Mouse (Mus musculus) testis, adult 2 months (tissue): ENCODE measurements around the gene Zmym5. TPM values are rescaled to one million over a fixed set of nuclear protein-coding genes. Genes with fewer than 3 reads are reported as not detected.
"Not testable (repeated sequence)": the region's sequence is repeated elsewhere in the genome, so short reads cannot be mapped to it uniquely, and the experiment has no call there.

Experiments used
- H3K27ac ChIP-seq: fragments of 200-500 bp; 2 replicates; pipeline ENCODE4 v1.5.1; 2012; ENCODE audit warnings: low read depth, low read length; ENCODE audit not compliant: control insufficient read depth, insufficient read depth
- H3K27me3 ChIP-seq: fragments of 200-500 bp; 2 replicates; pipeline ENCODE4 v1.6.1; 2012; ENCODE audit warnings: mild to moderate bottlenecking, low read length, moderate library complexity; ENCODE audit not compliant: control insufficient read depth, insufficient read depth
- H3K36me3 ChIP-seq: fragments of 200-500 bp; 2 replicates; pipeline ENCODE4 v1.6.1; 2012; ENCODE audit warnings: mild to moderate bottlenecking, low read length; ENCODE audit not compliant: control insufficient read depth, insufficient read depth
- H3K4me1 ChIP-seq: fragments of 200-500 bp; 2 replicates; pipeline ENCODE4 v1.6.1; 2012; ENCODE audit warnings: low read length; ENCODE audit not compliant: control insufficient read depth, insufficient read depth
- H3K4me3 ChIP-seq: fragments of 200-500 bp; 2 replicates; pipeline ENCODE4 v1.5.1; 2012; ENCODE audit warnings: low read depth, mild to moderate bottlenecking, low read length, moderate library complexity, mixed read lengths; ENCODE audit not compliant: control insufficient read depth
- CTCF ChIP-seq: fragments of 200-500 bp; IDR thresholded peaks from 2 replicates; pipeline ENCODE4 v1.5.1; 2012; ENCODE audit warnings: low read depth, mild to moderate bottlenecking, inconsistent platforms, low read length, moderate library complexity; ENCODE audit not compliant: control insufficient read depth, insufficient read depth, insufficient replicate concordance
- POLR2A ChIP-seq: fragments of 200-500 bp; IDR thresholded peaks from 2 replicates; pipeline ENCODE4 v1.6.1; 2012; ENCODE audit warnings: low read depth, mild to moderate bottlenecking, inconsistent platforms, low read length, moderate library complexity; ENCODE audit not compliant: control insufficient read depth
- polyA plus RNA-seq: library from polyadenylated mRNA; depleted of rRNA; stranded (reverse); fragments of >200 nt; gene quantifications from 2 replicates; pipeline ENCODE4 v1.2.3, GENCODE M21; 2012

Gene Zmym5
- polyA plus RNA-seq, 1 experiment, result 7.9 TPM

DNA sequence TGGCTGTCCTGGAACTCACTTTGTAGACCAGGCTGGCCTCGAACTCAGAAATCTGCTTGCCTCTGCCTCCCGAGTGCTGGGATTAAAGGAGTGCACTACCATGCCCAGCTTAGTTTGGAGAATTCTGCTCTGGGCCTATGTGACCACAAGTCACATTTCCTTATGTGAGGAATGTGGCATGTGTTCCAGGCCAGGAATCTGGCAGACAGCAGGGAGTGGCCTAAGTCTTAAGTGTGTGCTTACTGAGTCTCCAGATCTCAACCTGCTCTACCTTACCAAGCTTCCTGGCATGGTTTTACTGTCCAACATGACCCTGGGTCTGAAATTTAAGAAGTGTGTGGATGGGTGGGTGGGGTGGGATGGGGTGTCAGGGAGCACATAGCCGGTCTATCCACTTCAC is 20.6 kb upstream of the Zmym5 start:
- Histone ChIP-seq H3K27me3 (no peaks in the 10 kb centered on the region), H3K36me3 (no peaks in the 10 kb centered on the region), H3K27ac (no peak overlapping the region), H3K4me3 (peak overlapping the region; percentile 74), H3K4me1 (no peaks in the 10 kb centered on the region)
- no peak for TF ChIP-seq POLR2A
- no peak for TF ChIP-seq CTCF

DNA sequence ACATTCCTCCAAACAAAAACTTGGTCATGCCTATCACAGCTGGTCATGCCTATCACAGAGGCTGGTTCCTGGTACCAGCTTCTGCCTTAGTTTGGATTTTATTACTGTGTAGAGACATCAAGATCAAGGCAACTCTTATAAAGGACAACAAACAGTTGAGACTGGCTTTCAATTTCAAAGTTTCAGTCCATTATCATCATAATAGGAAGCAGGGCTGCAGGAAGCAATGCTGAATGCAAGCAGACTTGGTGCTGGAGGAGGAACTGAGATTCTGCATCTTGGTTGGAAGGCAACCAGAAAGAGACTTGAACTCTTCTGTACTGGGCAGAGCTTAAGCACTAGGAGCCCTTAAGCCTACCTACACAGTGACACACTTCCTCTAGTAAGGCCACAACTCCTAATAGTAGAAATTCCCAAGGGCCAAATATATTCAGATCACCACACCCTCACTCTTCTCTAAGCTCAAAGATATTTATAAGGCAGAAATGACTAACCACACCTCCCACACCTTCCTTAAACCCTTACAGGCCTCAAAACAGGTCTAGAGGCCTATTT is 19.1 kb upstream of the Zmym5 start:
- Histone ChIP-seq H3K4me3 (no peak overlapping the region), H3K4me1 (no peaks in the 10 kb centered on the region), H3K36me3 (no peaks in the 10 kb centered on the region), H3K27ac (no peak overlapping the region), H3K27me3 (no peaks in the 10 kb centered on the region)
- TF ChIP-seq POLR2A (no peak), CTCF (no peak)

DNA sequence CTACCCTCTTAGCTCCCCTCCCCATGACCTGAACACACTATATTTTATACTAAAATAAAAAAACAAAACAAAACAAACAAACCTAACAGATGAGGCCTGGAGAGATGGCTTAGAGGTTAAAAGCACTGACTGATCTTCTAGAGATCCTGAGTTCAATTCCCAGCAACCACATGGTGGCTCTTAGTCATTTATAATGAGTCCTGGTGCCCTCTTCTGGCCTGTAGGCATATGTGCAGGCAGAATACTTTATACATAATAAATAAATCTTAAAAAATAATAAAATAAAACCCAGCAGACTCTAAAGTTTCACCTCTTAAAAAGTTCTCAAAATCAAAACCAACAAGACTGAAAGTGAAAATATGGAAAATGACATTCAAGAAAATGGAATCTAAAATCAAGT is 13.0 kb upstream of the Zmym5 start:
- no peak overlapping the region for H3K4me3 ChIP-seq
- no peaks in the 10 kb centered on the region for H3K27me3 ChIP-seq
- no peaks in the 10 kb centered on the region for H3K36me3 ChIP-seq
- no peaks in the 10 kb centered on the region for H3K4me1 ChIP-seq
- TF ChIP-seq POLR2A, result no peak
- TF ChIP-seq CTCF, result no peak
- no peak overlapping the region for H3K27ac ChIP-seq

DNA sequence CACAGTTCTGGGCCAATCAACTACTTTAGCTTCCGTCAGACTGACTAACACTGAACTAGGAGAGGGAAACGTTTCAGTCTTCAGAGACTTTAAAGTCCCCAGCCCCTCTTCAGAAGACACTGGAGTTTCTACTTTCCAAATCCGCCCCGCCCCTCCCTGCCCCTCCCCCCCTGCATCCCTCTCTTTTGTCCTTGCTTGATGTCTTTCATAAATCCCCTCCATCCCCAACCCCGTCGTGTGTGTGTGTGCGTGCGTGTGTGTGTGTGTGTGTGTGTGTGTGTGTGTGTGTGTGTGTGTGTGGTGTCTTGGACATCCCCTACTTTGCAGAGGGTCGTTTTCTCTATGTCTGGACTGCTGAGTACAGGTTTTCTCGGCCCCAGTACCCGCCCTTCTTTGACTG is 6.1 kb upstream of the Zmym5 start:
- no peaks in the 10 kb centered on the region for H3K36me3 ChIP-seq
- no peak for TF ChIP-seq CTCF
- TF ChIP-seq POLR2A, result no peak
- peaks cover 5% of the 10 kb centered on the region for H3K4me1 ChIP-seq
- H3K4me3 ChIP-seq, result no peak overlapping the region
- no peaks in the 10 kb centered on the region for H3K27me3 ChIP-seq
- H3K27ac ChIP-seq, result no peak overlapping the region

DNA sequence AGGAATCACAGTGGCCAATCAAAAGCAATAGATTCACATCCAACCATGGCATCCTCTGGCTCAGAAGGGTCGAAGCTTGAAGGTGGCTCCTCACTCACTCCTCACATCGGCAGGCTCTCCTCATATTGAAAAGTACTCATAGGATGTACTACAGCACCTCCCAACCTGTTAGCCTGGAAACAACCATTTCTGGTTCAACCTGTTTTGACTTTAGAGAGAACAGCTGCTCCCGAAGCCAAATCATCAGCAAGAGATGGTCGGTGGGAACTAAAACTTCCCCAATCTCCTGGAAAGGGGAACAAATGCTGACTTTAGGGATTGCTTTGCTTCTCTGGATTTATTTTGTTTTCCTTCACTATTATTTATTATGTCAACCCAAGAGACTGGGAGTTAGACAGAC is 5.6 kb upstream of the Zmym5 start:
- no peak for TF ChIP-seq POLR2A
- TF ChIP-seq CTCF, result no peak
- no peak overlapping the region for H3K4me3 ChIP-seq

DNA sequence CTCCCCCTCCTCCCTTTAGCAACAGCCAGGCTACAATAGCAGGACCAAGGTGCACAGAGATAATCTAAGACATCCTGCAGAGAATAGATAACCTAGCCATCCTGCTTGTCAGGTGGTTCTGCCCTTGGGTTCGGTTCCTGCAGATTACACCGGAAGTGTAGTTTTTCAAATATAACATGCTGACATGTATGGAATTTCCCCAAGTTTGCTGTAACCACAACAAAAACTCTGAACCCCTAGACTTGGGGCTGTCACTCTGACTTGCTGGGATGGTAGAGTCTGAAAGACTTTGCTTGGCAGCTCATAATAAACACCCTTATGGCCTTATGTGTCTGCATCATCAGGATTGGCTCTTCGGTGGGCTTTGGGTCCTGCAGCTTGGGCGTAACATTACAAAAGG is 5.0 kb upstream of the Zmym5 start:
- Histone ChIP-seq H3K27ac (no peak overlapping the region), H3K36me3 (no peaks in the 10 kb centered on the region), H3K4me1 (peaks cover 6% of the 10 kb centered on the region), H3K4me3 (peak overlapping the region; percentile 12; the same call in 1 of the 2 replicates), H3K27me3 (no peaks in the 10 kb centered on the region)
- TF ChIP-seq POLR2A, result no peak
- no peak for TF ChIP-seq CTCF

More for the DNA sequence above, 5.6 kb upstream of the Zmym5 start:
- H3K27ac ChIP-seq, result no peak overlapping the region
- no peaks in the 10 kb centered on the region for H3K27me3 ChIP-seq
- no peaks in the 10 kb centered on the region for H3K36me3 ChIP-seq
- H3K4me1 ChIP-seq, result peaks cover 6% of the 10 kb centered on the region

DNA sequence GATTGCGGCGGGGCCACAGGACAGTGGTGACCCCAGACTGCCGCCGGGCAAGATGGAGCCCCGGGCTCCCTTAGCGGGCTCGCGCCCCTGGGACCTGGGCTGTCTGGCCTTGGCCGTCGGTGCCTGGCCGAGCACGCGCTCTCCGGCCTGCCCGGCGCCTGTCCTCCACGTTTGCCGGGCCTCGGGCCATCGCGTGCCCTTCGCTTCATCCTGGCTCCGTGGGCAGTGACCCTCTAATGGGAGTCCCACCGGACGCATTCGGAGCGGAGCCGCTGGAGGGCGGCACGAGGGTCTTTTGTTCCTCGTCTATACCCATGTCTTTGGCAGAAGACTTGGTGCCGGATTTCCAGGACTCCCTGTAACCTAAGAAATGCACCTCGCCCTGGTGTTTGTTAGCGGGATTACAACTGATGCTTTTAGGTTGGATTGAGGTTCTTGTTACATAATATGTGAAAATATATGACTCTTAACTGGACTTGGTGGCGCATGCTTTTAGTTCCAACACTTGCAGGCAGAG is 1.1 kb upstream of the Zmym5 start:
- Histone ChIP-seq H3K4me3 (peak overlapping the region; percentile 85), H3K36me3 (no peaks in the 10 kb centered on the region), H3K27ac (peak overlapping the region; percentile 88), H3K4me1 (peaks cover 3% of the 10 kb centered on the region; the same call in 1 of the 2 replicates), H3K27me3 (no peaks in the 10 kb centered on the region)
- TF ChIP-seq POLR2A (no peak), CTCF (no peak)

DNA sequence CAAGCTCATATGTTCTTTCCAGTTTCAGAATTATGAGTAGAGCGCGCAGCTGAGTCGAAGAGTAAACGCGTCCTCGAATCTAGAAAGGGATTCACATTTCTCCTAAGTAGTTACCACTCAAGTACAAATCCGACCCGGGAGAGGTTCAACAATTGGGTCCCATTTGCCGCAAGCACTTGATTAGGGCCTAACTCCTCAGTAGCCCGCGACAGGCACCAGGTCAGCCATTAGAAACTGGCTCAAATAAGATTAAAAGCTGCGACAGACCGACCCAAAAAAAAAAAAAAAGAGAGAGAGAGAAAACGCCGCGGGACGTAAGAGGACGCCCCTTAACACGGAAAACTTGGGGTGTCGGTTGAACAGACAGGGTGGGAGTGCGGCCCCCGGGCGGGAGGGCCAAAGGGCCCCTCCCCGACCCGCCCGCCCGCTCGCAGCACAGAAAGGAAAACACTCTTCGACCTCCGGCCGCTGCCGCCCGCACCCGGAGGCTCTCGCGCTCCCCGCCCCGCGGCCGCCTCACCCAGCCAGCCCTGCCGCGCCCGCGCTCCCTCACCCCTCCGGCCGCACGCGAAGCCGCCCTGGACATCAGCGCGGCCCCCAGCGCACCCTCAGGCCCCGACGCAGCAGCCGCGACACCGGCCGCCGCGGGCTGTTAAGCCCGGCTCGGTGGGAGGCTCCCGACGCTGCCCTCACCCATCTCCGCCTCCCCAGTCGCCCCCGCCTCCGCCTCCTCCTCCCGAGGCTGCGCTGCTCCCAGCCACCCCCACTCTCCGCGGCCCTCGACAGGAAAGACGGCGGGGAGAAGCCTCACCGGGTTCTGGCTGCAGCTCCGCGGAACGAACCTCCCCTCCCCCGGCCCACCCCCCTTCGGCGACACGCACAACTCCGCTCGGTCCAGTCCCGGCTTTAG is 480 bp downstream of the Zmym5 start:
- not testable (repeated sequence) for H3K4me1 ChIP-seq, H3K27me3 ChIP-seq, H3K36me3 ChIP-seq
- peak overlapping the region; percentile 93 for H3K27ac ChIP-seq
- peak overlapping the region; percentile 89 for H3K4me3 ChIP-seq
